Mouse (Mus musculus) heart, embryonic 13.5 days (tissue): ENCODE results near the gene Igsf9b. TPM values are rescaled to one million over a fixed set of nuclear protein-coding genes. Genes with fewer than 3 reads are reported as not detected.

Experiments
- ATAC-seq: fragments of 200-750 bp; cut with Nextera tagmentation; 2 replicates; pipeline ENCODE4 v1.8.0; 2017; ENCODE audit warnings: moderate TSS enrichment; ENCODE audit not compliant: insufficient number of reproducible peaks, low FRiP score, low TSS enrichment; ENCODE audit errors: extremely low read depth
- H3K27ac ChIP-seq: fragments of 300-500 bp; sonication (generic); replicated peaks from 2 replicates; pipeline ENCODE4 v1.5.1; 2015; ENCODE audit warnings: moderate library complexity, mild to moderate bottlenecking, inconsistent platforms
- H3K27me3 ChIP-seq: fragments of 300-500 bp; sonication (generic); replicated peaks from 2 replicates; pipeline ENCODE4 v1.6.1; 2015; ENCODE audit warnings: mild to moderate bottlenecking, inconsistent platforms
- H3K36me3 ChIP-seq: fragments of 300-500 bp; sonication (generic); 2 replicates; pipeline ENCODE4 v1.6.1; 2015; ENCODE audit warnings: mild to moderate bottlenecking, inconsistent platforms
- H3K4me1 ChIP-seq: fragments of 300-500 bp; sonication (generic); 2 replicates; pipeline ENCODE4 v1.6.1; 2015; ENCODE audit warnings: inconsistent platforms
- H3K4me2 ChIP-seq: fragments of 300-500 bp; sonication (generic); 2 replicates; pipeline ENCODE4 v1.6.1; 2015; ENCODE audit warnings: inconsistent platforms, mild to moderate bottlenecking, moderate library complexity
- H3K4me3 ChIP-seq: fragments of 300-500 bp; sonication (generic); 2 replicates; pipeline ENCODE4 v1.5.1; 2015; ENCODE audit warnings: moderate library complexity, mild to moderate bottlenecking, inconsistent platforms
- H3K9ac ChIP-seq: fragments of 300-500 bp; sonication (generic); 2 replicates; pipeline ENCODE4 v1.6.1; 2015; ENCODE audit warnings: inconsistent platforms, mild to moderate bottlenecking, moderate library complexity
- H3K9me3 ChIP-seq: fragments of 300-500 bp; sonication (generic); 2 replicates; pipeline ENCODE4 v1.6.1; 2016; ENCODE audit warnings: inconsistent platforms
- WGBS: fragments of 180-500 bp; shearing (Covaris S2); methylation state at CpG from one replicate; pipeline ENCODE4 v1.1.7; 2015; ENCODE audit warnings: mixed read lengths; 5-methylcytosine and 5-hydroxymethylcytosine counted together
- polyA plus RNA-seq: library from polyadenylated mRNA; unstranded; fragments of >200 nt; fragmentation: Nextera tagmentation; extraction: Ambion mirVana; gene quantifications from 2 replicates; pipeline ENCODE4 v1.2.1, GENCODE M21; 2015

Igsf9b gene
- polyA plus RNA-seq, 1 experiment from 2014 or later = 3.6 TPM

GRCm38 (mm10) chr9:27308045-27308444 lies 9.0 kb downstream of the Igsf9b start:
- no peak for ATAC-seq
- Histone ChIP-seq H3K4me2 (no peak overlapping the region), H3K4me3 (no peak overlapping the region), H3K4me1 (peaks cover 23% of the 10 kb centered on the region), H3K9me3 (no peaks in the 10 kb centered on the region), H3K9ac (no peak overlapping the region), H3K27me3 (peaks cover 10% of the 10 kb centered on the region), H3K27ac (no peak overlapping the region), H3K36me3 (no peaks in the 10 kb centered on the region)
- WGBS = 21% methylated on average over 7 of the region's 7 CpGs

- Histone ChIP-seq H3K27me3 (peaks cover 5% of the 10 kb centered on the region), H3K4me2 (no peak overlapping the region), H3K4me3 (no peak overlapping the region), H3K36me3 (no peaks in the 10 kb centered on the region), H3K9me3 (no peaks in the 10 kb centered on the region), H3K27ac (no peak overlapping the region), H3K4me1 (peaks cover 22% of the 10 kb centered on the region), H3K9ac (no peak overlapping the region)
- 27% methylated on average over 6 of the region's 6 CpGs for WGBS
- ATAC-seq = no peak
Measured at GRCm38 (mm10) chr9:27308561-27308960, 9.6 kb downstream of the Igsf9b start.

GRCm38 (mm10) chr9:27310005-27310404 lies 11.0 kb downstream of the Igsf9b start:
- no peak overlapping the region for H3K27ac ChIP-seq
- 68% methylated on average over 4 of the region's 4 CpGs for WGBS
- H3K27me3 ChIP-seq = no peaks in the 10 kb centered on the region; the same call in none of the 2 replicates
- H3K4me2 ChIP-seq = no peak overlapping the region
- H3K9ac ChIP-seq = no peak overlapping the region
- no peaks in the 10 kb centered on the region for H3K9me3 ChIP-seq
- H3K36me3 ChIP-seq = no peaks in the 10 kb centered on the region
- no peak overlapping the region for H3K4me3 ChIP-seq
- H3K4me1 ChIP-seq = peaks cover 10% of the 10 kb centered on the region
- ATAC-seq = no peak

- ATAC-seq = no peak
- Histone ChIP-seq H3K4me3 (no peak overlapping the region), H3K27ac (no peak overlapping the region), H3K9me3 (no peaks in the 10 kb centered on the region), H3K36me3 (0 out of 2 replicates have a peak, but pooled peaks cover 6% of the 10 kb centered on the region), H3K27me3 (no peaks in the 10 kb centered on the region), H3K4me1 (peaks cover 5% of the 10 kb centered on the region; the same call in 1 of the 2 replicates), H3K4me2 (no peak overlapping the region), H3K9ac (no peak overlapping the region)
- 88% methylated on average over 5 of the region's 5 CpGs for WGBS
Measured at GRCm38 (mm10) chr9:27313427-27313826, 14.4 kb downstream of the Igsf9b start.

GRCm38 (mm10) chr9:27321267-27321666 lies 22.3 kb downstream of the Igsf9b start:
- ATAC-seq = no peak
- no peaks in the 10 kb centered on the region for H3K4me1 ChIP-seq
- peaks cover 6% of the 10 kb centered on the region; the same call in 1 of the 2 replicates for H3K36me3 ChIP-seq
- 87% methylated on average over 8 of the region's 8 CpGs for WGBS
- H3K27ac ChIP-seq = no peak overlapping the region
- no peaks in the 10 kb centered on the region for H3K9me3 ChIP-seq
- no peak overlapping the region for H3K9ac ChIP-seq
- no peak overlapping the region for H3K4me2 ChIP-seq
- no peaks in the 10 kb centered on the region for H3K27me3 ChIP-seq
- no peak overlapping the region for H3K4me3 ChIP-seq

GRCm38 (mm10) chr9:27322277-27322676 lies 23.3 kb downstream of the Igsf9b start:
- peaks cover 6% of the 10 kb centered on the region; the same call in 1 of the 2 replicates for H3K36me3 ChIP-seq
- no peaks in the 10 kb centered on the region; the same call in 1 of the 2 replicates for H3K27me3 ChIP-seq
- no peaks in the 10 kb centered on the region for H3K9me3 ChIP-seq
- 79% methylated on average over 7 of the region's 7 CpGs for WGBS
- H3K27ac ChIP-seq = no peak overlapping the region
- no peak for ATAC-seq
- H3K4me1 ChIP-seq = no peaks in the 10 kb centered on the region
- H3K9ac ChIP-seq = no peak overlapping the region
- no peak overlapping the region for H3K4me2 ChIP-seq
- H3K4me3 ChIP-seq = no peak overlapping the region

GRCm38 (mm10) chr9:27323412-27323811 lies 24.4 kb downstream of the Igsf9b start:
- WGBS = 73% methylated on average over 3 of the region's 3 CpGs
- no peak for ATAC-seq

GRCm38 (mm10) chr9:27325920-27326319 lies 26.9 kb downstream of the Igsf9b start:
- Histone ChIP-seq H3K4me1 (peaks cover 9% of the 10 kb centered on the region; the same call in 1 of the 2 replicates), H3K9ac (no peak overlapping the region), H3K27ac (no peak overlapping the region), H3K9me3 (no peaks in the 10 kb centered on the region), H3K27me3 (no peaks in the 10 kb centered on the region; the same call in 1 of the 2 replicates), H3K4me2 (no peak overlapping the region), H3K36me3 (no peaks in the 10 kb centered on the region), H3K4me3 (no peak overlapping the region)
- no peak for ATAC-seq
- 42% methylated on average over 2 of the region's 2 CpGs for WGBS

More at GRCm38 (mm10) chr9:27323412-27323811, 24.4 kb downstream of the Igsf9b start:
- Histone ChIP-seq H3K36me3 (no peaks in the 10 kb centered on the region; the same call in 1 of the 2 replicates), H3K27me3 (no peaks in the 10 kb centered on the region; the same call in 1 of the 2 replicates), H3K27ac (no peak overlapping the region), H3K4me2 (no peak overlapping the region), H3K4me1 (no peaks in the 10 kb centered on the region), H3K9ac (no peak overlapping the region), H3K9me3 (no peaks in the 10 kb centered on the region), H3K4me3 (no peak overlapping the region)

GRCm38 (mm10) chr9:27327558-27327957 lies 28.6 kb downstream of the Igsf9b start:
- ATAC-seq = no peak
- WGBS = 83% methylated on average over 3 of the region's 3 CpGs
- H3K27me3 ChIP-seq = no peaks in the 10 kb centered on the region; the same call in 1 of the 2 replicates

GRCm38 (mm10) chr9:27330374-27330773 lies 31.4 kb downstream of the Igsf9b start:
- H3K9ac ChIP-seq = no peak overlapping the region
- no peaks in the 10 kb centered on the region; the same call in 1 of the 2 replicates for H3K27me3 ChIP-seq
- peaks cover 17% of the 10 kb centered on the region; the same call in 1 of the 2 replicates for H3K36me3 ChIP-seq
- WGBS = 61% methylated on average over 4 of the region's 4 CpGs
- H3K27ac ChIP-seq = no peak overlapping the region
- H3K4me2 ChIP-seq = 0 out of 2 replicates have a peak overlapping the region, but pooled peaks have one; percentile 20
- H3K4me1 ChIP-seq = peaks cover 9% of the 10 kb centered on the region; the same call in 1 of the 2 replicates
- no peaks in the 10 kb centered on the region for H3K9me3 ChIP-seq
- no peak for ATAC-seq
- H3K4me3 ChIP-seq = no peak overlapping the region

More at GRCm38 (mm10) chr9:27327558-27327957, 28.6 kb downstream of the Igsf9b start:
- H3K36me3 ChIP-seq = no peaks in the 10 kb centered on the region
- no peaks in the 10 kb centered on the region for H3K9me3 ChIP-seq
- no peak overlapping the region for H3K27ac ChIP-seq
- no peak overlapping the region for H3K4me2 ChIP-seq
- no peak overlapping the region for H3K4me3 ChIP-seq
- no peak overlapping the region for H3K9ac ChIP-seq
- H3K4me1 ChIP-seq = peaks cover 9% of the 10 kb centered on the region; the same call in 1 of the 2 replicates

- WGBS = 92% methylated on average over 7 of the region's 7 CpGs
- no peaks in the 10 kb centered on the region; the same call in 1 of the 2 replicates for H3K27me3 ChIP-seq
- peaks cover 9% of the 10 kb centered on the region; the same call in 1 of the 2 replicates for H3K4me1 ChIP-seq
- H3K9me3 ChIP-seq = no peaks in the 10 kb centered on the region
- H3K27ac ChIP-seq = no peak overlapping the region
- ATAC-seq = no peak
- H3K36me3 ChIP-seq = peaks cover 17% of the 10 kb centered on the region; the same call in 1 of the 2 replicates
- no peak overlapping the region for H3K9ac ChIP-seq
- H3K4me3 ChIP-seq = no peak overlapping the region
- no peak overlapping the region for H3K4me2 ChIP-seq
Measured at GRCm38 (mm10) chr9:27331538-27331937, 32.5 kb downstream of the Igsf9b start.

- WGBS = 74% methylated on average over 9 of the region's 9 CpGs
- no peak for ATAC-seq
- H3K36me3 ChIP-seq = peaks cover 17% of the 10 kb centered on the region; the same call in 1 of the 2 replicates
- peaks cover 9% of the 10 kb centered on the region; the same call in 1 of the 2 replicates for H3K4me1 ChIP-seq
- H3K4me2 ChIP-seq = no peak overlapping the region
- H3K27ac ChIP-seq = no peak overlapping the region
- H3K27me3 ChIP-seq = no peaks in the 10 kb centered on the region
- no peak overlapping the region for H3K9ac ChIP-seq
- no peaks in the 10 kb centered on the region for H3K9me3 ChIP-seq
- no peak overlapping the region for H3K4me3 ChIP-seq
Measured at GRCm38 (mm10) chr9:27334895-27335294, 35.9 kb downstream of the Igsf9b start.
